Mouse (Mus musculus) intestine, embryonic 16.5 days (tissue): ENCODE measurements around the gene Olfr324. TPM values are rescaled to one million over a fixed set of nuclear protein-coding genes. Genes with fewer than 3 reads are reported as not detected.

Experiments
- ATAC-seq: fragments of 200-750 bp; cut with Nextera tagmentation; 2 replicates; pipeline ENCODE4 v1.8.0; 2017; ENCODE audit warnings: moderate TSS enrichment, moderate library complexity
- H3K27ac ChIP-seq: fragments of 300-500 bp; sonication (generic); 2 replicates; pipeline ENCODE4 v1.5.1; 2014; ENCODE audit warnings: mild to moderate bottlenecking, low read length
- H3K27me3 ChIP-seq: fragments of 300-500 bp; sonication (generic); replicated peaks from 2 replicates; pipeline ENCODE4 v1.6.1; 2014; ENCODE audit warnings: low read length, control low read depth, mixed read lengths; ENCODE audit not compliant: control insufficient read depth, insufficient read depth
- H3K36me3 ChIP-seq: fragments of 300-500 bp; sonication (generic); 2 replicates; pipeline ENCODE4 v1.6.1; 2014; ENCODE audit warnings: low read length, control low read depth; ENCODE audit not compliant: control insufficient read depth, insufficient read depth
- H3K4me1 ChIP-seq: fragments of 300-500 bp; sonication (generic); 2 replicates; pipeline ENCODE4 v1.6.1; 2014; ENCODE audit warnings: low read length, control low read depth, mixed read lengths; ENCODE audit not compliant: control insufficient read depth, insufficient read depth
- H3K4me2 ChIP-seq: fragments of 300-500 bp; sonication (generic); 2 replicates; pipeline ENCODE4 v1.6.1; 2014; ENCODE audit warnings: low read depth, low read length, control low read depth
- H3K4me3 ChIP-seq: fragments of 300-500 bp; sonication (generic); 2 replicates; pipeline ENCODE4 v1.5.1; 2014; ENCODE audit warnings: mild to moderate bottlenecking, low read length
- H3K9ac ChIP-seq: fragments of 300-500 bp; sonication (generic); 2 replicates; pipeline ENCODE4 v1.6.1; 2014; ENCODE audit warnings: low read depth, low read length
- H3K9me3 ChIP-seq: fragments of 300-500 bp; sonication (generic); 2 replicates; pipeline ENCODE4 v1.6.1; 2016; ENCODE audit warnings: low read length, control low read depth; ENCODE audit not compliant: control insufficient read depth
- WGBS: fragments of 180-500 bp; shearing (Covaris S2); extraction: QIAGEN DNeasy Blood & Tissue Kit; methylation state at CpG from one replicate; pipeline ENCODE4 v1.1.7; 2014; 5-methylcytosine and 5-hydroxymethylcytosine counted together
- polyA plus RNA-seq: library from polyadenylated mRNA; unstranded; fragments of >200 nt; fragmentation: Nextera tagmentation; extraction: Ambion mirVana; gene quantifications from 2 replicates; pipeline ENCODE4 v1.2.1, GENCODE M21; 2015

The Olfr324 gene
- polyA plus RNA-seq, 1 experiment from 2014 or later = not detected

- H3K4me2 ChIP-seq = peak overlapping the region; percentile 23
Observed at GRCm38 (mm10) chr11:58618793-58619192, 23.9 kb downstream of the Olfr324 start.

DNA sequence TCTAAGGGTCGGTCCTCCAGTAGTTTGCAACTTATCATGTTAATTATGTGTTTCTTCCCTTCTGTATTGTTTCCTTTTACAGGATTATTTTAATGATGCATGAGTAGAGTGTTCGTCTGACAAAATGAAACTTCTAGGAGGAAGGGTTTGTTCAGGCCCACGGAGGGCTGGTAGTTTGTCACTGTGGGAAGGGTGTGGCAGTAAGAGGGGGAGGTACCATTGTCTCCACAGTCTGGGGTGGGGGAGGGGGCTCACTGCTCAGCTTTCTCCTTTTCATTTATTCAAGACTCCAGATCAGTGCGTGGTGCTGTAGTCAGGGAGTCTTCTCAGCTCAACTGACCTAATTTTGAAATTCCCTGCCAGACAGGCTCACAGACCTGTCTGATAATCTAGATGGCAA lies 31.2 kb downstream of the Olfr324 start:
- Histone ChIP-seq H3K4me1 (no peaks in the 10 kb centered on the region), H3K4me3 (no peak overlapping the region), H3K4me2 (no peak overlapping the region), H3K27ac (no peak overlapping the region), H3K36me3 (no peaks in the 10 kb centered on the region), H3K9me3 (no peaks in the 10 kb centered on the region), H3K9ac (no peak overlapping the region), H3K27me3 (0 out of 2 replicates have a peak, but pooled peaks cover 2% of the 10 kb centered on the region)
- no peak for ATAC-seq
- WGBS = 55% methylated on average over 4 of the region's 4 CpGs

More at GRCm38 (mm10) chr11:58618793-58619192, 23.9 kb downstream of the Olfr324 start:
- 66% methylated on average over 6 of the region's 6 CpGs for WGBS
- 0 out of 2 replicates have a peak, but pooled peaks cover 6% of the 10 kb centered on the region for H3K27me3 ChIP-seq
- peaks cover 8% of the 10 kb centered on the region for H3K4me1 ChIP-seq
- no peak overlapping the region for H3K9ac ChIP-seq
- H3K4me3 ChIP-seq = no peak overlapping the region
- no peak overlapping the region for H3K27ac ChIP-seq
- H3K9me3 ChIP-seq = no peaks in the 10 kb centered on the region
- ATAC-seq = peak; percentile 54
- no peaks in the 10 kb centered on the region for H3K36me3 ChIP-seq

DNA sequence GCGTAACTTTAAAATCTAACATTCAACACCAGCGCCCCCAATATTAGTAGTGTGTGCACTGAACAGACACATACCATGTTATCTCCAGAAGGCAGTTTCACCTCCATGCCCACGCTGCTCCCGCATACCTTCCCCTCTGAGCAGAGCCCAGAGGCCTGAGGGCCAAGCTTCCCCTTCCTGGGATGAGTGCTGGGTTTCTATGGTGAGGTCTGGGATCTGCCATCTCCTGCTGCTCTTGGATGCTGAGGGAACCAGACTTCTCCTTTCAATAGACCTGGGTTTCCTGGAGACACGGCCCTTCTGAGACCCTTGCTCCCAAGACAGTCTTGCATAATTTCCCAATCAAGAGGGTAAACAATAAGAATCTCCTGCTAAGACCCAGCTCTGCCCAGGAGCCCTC lies 35.5 kb downstream of the Olfr324 start, which contains the start of gene Olfr323:
Gene Olfr323 (minus strand): TSS at position 101 of the 400 bp plus-strand sequence.
- Histone ChIP-seq H3K9ac (no peak within 1 kb of the TSS), H3K9me3 (no peaks in the 10 kb centered on the region), H3K4me2 (no peak within 1 kb of the TSS), H3K4me1 (no peaks in the 10 kb centered on the region), H3K36me3 (no peaks in the 10 kb centered on the region), H3K27me3 (no peaks in the 10 kb centered on the region), H3K27ac (no peak within 1 kb of the TSS), H3K4me3 (no peak within 1 kb of the TSS)
- WGBS = 75% methylated on average over 5 of the region's 5 CpGs
- ATAC-seq = no peak

DNA sequence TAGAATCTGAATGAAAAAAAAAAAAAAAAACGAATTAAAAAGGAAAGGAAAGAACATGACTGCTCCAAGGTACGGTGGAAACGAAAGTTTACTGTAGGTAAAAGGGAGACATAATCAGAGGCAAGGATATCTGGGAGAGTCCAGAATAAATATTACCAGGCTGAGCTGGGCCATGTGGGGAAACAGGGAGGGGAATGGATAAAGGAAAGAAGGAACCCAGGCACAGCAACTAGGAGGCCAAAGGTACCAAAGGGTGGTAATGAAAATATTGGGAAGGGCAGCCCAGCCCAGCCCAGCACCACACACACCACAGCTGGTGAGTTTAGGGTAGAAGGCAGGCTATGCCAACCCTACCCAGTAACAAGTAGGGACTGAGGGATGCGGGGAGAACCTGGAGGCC lies 40.0 kb downstream of the Olfr324 start:
- Histone ChIP-seq H3K9me3 (no peaks in the 10 kb centered on the region), H3K4me2 (no peak overlapping the region), H3K4me3 (no peak overlapping the region), H3K27ac (no peak overlapping the region), H3K9ac (no peak overlapping the region), H3K27me3 (peaks cover 4% of the 10 kb centered on the region; the same call in 1 of the 2 replicates), H3K36me3 (no peaks in the 10 kb centered on the region), H3K4me1 (no peaks in the 10 kb centered on the region)
- no peak for ATAC-seq
- 48% methylated on average over 4 of the region's 4 CpGs for WGBS

DNA sequence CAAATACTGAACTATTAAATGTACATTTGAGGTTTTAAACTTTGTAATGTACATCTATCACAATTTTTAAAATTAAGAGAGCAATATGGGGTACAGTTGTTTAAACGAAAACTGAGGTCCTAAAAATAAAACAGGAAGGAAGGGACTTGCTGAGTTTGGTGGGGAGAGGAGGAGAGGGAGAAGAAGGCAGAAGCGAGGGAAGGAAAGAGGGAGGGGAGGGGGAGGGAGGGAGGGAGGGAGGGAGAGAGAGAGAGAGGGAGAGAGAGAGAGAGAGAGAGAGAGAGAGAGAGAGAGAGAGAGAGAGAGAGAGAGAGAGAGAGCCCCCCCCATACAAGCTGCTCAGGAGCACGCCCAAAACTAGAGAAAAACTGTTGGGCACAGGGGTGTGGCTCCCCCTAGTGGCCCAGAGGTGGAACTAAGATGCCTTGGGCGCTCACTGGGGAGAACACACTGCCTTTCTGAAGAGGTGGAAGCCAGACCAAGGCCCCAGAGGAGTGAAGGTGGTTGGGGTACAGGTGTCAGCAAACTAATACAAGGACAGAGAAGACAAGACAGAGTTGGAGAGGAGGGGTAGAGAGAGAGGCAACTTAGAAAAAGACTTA lies 41.6 kb downstream of the Olfr324 start:
- Histone ChIP-seq H3K4me3 (no peak overlapping the region), H3K4me1 (peaks cover 7% of the 10 kb centered on the region), H3K36me3 (no peaks in the 10 kb centered on the region), H3K9me3 (no peaks in the 10 kb centered on the region), H3K27ac (no peak overlapping the region), H3K27me3 (peaks cover 13% of the 10 kb centered on the region), H3K9ac (no peak overlapping the region), H3K4me2 (no peak overlapping the region)
- WGBS = 18% methylated on average over 4 of the region's 4 CpGs
- ATAC-seq = 0 out of 2 replicates have a peak, but pooled peaks have one; percentile 46

DNA sequence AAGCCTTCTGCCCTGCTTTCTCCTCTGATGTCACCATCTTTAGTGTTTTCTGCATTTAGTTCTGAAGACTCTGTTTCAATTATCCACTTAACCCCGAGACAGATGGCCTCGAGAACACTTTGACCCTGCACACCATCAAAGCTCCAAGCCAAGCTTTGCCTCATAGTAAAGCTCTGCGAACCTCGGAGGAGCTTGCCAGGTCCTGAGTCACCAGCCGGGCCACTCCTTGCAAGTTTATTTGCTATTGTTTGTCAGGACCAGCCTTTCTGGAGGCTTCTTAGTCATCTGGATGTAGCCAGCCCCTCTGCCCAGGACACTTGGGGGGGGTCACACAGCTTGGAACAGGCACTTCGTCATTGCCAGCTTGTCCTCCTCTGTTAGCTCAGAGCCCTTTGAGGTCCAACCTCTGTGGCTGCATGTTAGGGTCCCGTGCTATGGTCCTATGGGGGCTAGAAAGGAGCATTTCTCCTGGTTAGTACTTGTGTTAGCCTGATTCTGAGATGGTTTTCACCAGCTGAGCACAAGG lies 43.3 kb downstream of the Olfr324 start:
- H3K4me1 ChIP-seq = peaks cover 7% of the 10 kb centered on the region
- no peak overlapping the region for H3K9ac ChIP-seq
- no peak for ATAC-seq
- H3K27ac ChIP-seq = no peak overlapping the region
- WGBS = 48% methylated on average over 7 of the region's 7 CpGs
- no peaks in the 10 kb centered on the region for H3K9me3 ChIP-seq
- H3K27me3 ChIP-seq = peaks cover 13% of the 10 kb centered on the region
- H3K4me3 ChIP-seq = no peak overlapping the region
- no peak overlapping the region for H3K4me2 ChIP-seq
- H3K36me3 ChIP-seq = no peaks in the 10 kb centered on the region

DNA sequence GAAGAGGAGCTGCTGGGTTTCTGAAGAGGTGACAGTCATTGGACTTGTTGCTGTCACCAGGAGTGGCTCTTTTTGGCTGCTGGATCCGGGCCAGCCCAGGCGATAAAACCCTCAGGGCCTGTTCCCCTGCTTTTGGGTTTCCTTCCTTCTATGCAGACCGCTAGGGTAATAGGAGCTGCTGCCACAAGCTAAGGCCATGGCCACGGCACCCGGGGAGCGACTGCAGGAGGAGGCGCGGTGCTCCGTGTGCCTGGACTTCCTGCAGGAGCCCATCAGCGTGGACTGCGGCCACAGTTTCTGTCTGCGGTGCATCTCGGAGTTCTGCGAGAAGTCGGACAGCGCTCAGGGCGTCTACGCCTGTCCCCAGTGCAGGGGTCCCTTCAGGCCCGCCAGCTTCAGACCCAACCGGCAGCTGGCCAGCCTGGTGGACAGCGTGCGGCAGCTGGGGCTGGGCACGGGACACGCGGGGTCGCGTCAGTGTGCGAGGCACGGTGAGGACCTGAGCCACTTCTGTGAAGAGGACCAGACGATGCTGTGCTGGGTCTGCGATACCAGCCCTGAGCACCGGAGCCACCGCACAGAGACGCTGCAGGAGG lies 45.5 kb downstream of the Olfr324 start, which contains the start of gene Trim58:
Gene Trim58 (plus strand): TSS at position 194 of the 596 bp plus-strand sequence.
- peak; percentile 53; the same call in 1 of the 2 replicates for ATAC-seq
- H3K4me1 ChIP-seq = peaks cover 7% of the 10 kb centered on the region
- H3K4me3 ChIP-seq = peak within 1 kb of the TSS; percentile 41
- no peak within 1 kb of the TSS for H3K27ac ChIP-seq
- H3K27me3 ChIP-seq = peaks cover 13% of the 10 kb centered on the region
- H3K36me3 ChIP-seq = no peaks in the 10 kb centered on the region
- H3K9me3 ChIP-seq = no peaks in the 10 kb centered on the region
- WGBS = 3% methylated on average over 34 of the region's 34 CpGs
- H3K4me2 ChIP-seq = peak within 1 kb of the TSS; percentile 63
- H3K9ac ChIP-seq = peak within 1 kb of the TSS; percentile 49; the same call in 1 of the 2 replicates

GRCm38 (mm10) chr11:58641057-58641456 lies 46.1 kb downstream of the Olfr324 start:
- no peak overlapping the region for H3K9ac ChIP-seq
- 0 out of 2 replicates have a peak, but pooled peaks have one; percentile 36 for ATAC-seq
- H3K36me3 ChIP-seq = no peaks in the 10 kb centered on the region
- no peak overlapping the region for H3K4me3 ChIP-seq
- peaks cover 7% of the 10 kb centered on the region for H3K4me1 ChIP-seq
- WGBS = 34% methylated on average over 14 of the region's 14 CpGs
- H3K27me3 ChIP-seq = peaks cover 13% of the 10 kb centered on the region
- H3K9me3 ChIP-seq = no peaks in the 10 kb centered on the region
- H3K4me2 ChIP-seq = no peak overlapping the region
- H3K27ac ChIP-seq = no peak overlapping the region

DNA sequence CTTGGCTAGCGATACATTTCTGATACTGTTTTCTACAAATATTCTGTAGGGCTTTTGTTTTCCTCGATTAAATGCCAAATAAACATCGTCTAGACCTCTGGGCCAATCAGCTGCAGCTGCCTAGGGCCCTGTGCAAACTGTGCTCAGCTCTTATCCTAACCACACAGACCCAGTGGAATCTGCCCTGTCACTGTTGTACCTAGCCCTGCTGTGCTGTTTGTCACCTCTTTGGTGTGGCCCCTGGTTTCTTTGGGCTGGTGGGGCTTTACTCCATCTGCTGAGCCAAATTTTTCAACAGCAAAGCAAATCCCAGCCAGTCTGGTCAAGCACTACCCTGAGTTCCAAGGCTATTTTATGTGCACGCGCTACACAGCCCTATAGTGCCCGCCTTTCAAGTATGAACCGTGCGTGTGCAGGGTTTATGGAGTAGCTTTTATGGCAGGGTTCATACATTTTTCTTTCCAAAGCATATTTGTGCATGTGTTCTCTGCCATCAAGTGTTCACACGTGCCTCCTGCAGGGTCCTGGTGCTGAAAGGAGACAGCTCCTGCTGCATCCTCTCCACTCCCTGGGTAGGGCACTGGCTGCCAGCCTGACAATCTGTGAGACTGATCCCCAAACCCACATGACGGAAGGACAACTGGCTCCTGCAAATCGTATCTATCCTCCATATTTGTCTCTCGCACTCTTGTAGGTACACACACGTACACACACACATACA lies 46.9 kb downstream of the Olfr324 start:
- no peak overlapping the region for H3K27ac ChIP-seq
- no peaks in the 10 kb centered on the region for H3K36me3 ChIP-seq
- peaks cover 7% of the 10 kb centered on the region for H3K4me1 ChIP-seq
- H3K4me2 ChIP-seq = no peak overlapping the region
- no peak overlapping the region for H3K9ac ChIP-seq
- H3K27me3 ChIP-seq = peaks cover 13% of the 10 kb centered on the region
- 83% methylated on average over 13 of the region's 13 CpGs for WGBS
- no peaks in the 10 kb centered on the region for H3K9me3 ChIP-seq
- peak; percentile 85 for ATAC-seq
- H3K4me3 ChIP-seq = no peak overlapping the region
